Mouse (Mus musculus): Measurements from ENCODE around the gene Rbfox1.

The Rbfox1 gene

GRCm38 (mm10) chr16:5992045-5993011 is 107.2 kb downstream of the Rbfox1 start:
- no peak for DNase-seq

GRCm38 (mm10) chr16:5997136-5997535 is 112.0 kb downstream of the Rbfox1 start:
- DNase-seq: no peak

GRCm38 (mm10) chr16:5997651-5998050 is 112.5 kb downstream of the Rbfox1 start:
- peak in 1 of 2 experiments; percentile 14 for DNase-seq

- peak in 1 of 2 experiments; percentile 17 for DNase-seq
Observed at GRCm38 (mm10) chr16:6000016-6000415, 114.9 kb downstream of the Rbfox1 start.

GRCm38 (mm10) chr16:6006996-6007395 is 121.8 kb downstream of the Rbfox1 start:
- no peak for DNase-seq

GRCm38 (mm10) chr16:6012853-6013252 is 127.7 kb downstream of the Rbfox1 start:
- DNase-seq: no peak

- peak; percentile 89 to 90 for DNase-seq
Observed at GRCm38 (mm10) chr16:6018639-6019038, 133.5 kb downstream of the Rbfox1 start.

- no peak for DNase-seq
Observed at GRCm38 (mm10) chr16:6019361-6019760, 134.2 kb downstream of the Rbfox1 start.

- DNase-seq: no peak
Observed at GRCm38 (mm10) chr16:6031280-6031679, 146.1 kb downstream of the Rbfox1 start.

- no peak for DNase-seq
Observed at GRCm38 (mm10) chr16:6032563-6032962, 147.4 kb downstream of the Rbfox1 start.

- no peak for DNase-seq
Observed at GRCm38 (mm10) chr16:6034876-6035275, 149.7 kb downstream of the Rbfox1 start.

- DNase-seq: no peak
Observed at GRCm38 (mm10) chr16:6037009-6037408, 151.9 kb downstream of the Rbfox1 start.

- no peak for DNase-seq
Observed at GRCm38 (mm10) chr16:6042766-6043165, 157.6 kb downstream of the Rbfox1 start.

GRCm38 (mm10) chr16:6048601-6049000 is 163.4 kb downstream of the Rbfox1 start:
- no peak for DNase-seq

- peak in 1 of 2 experiments; percentile 6 for DNase-seq
Observed at GRCm38 (mm10) chr16:6062495-6062894, 177.3 kb downstream of the Rbfox1 start.

GRCm38 (mm10) chr16:6065481-6065880 is 180.3 kb downstream of the Rbfox1 start:
- no peak for DNase-seq

- DNase-seq: no peak
Observed at GRCm38 (mm10) chr16:6075442-6076050, 190.4 kb downstream of the Rbfox1 start.

- no peak for DNase-seq
Observed at GRCm38 (mm10) chr16:6079017-6079416, 193.9 kb downstream of the Rbfox1 start.

GRCm38 (mm10) chr16:6084701-6085365 is 199.7 kb downstream of the Rbfox1 start:
- no peak for DNase-seq

GRCm38 (mm10) chr16:6086200-6086599 is 201.0 kb downstream of the Rbfox1 start:
- DNase-seq: peak in 1 of 2 experiments; percentile 2

- no peak for DNase-seq
Observed at GRCm38 (mm10) chr16:6091326-6092123, 206.4 kb downstream of the Rbfox1 start.

- DNase-seq: no peak
Observed at GRCm38 (mm10) chr16:6095604-6096372, 210.6 kb downstream of the Rbfox1 start.
